Mouse (Mus musculus): ENCODE results near the gene Olfr1477.
"Not testable (repeated sequence)": the region's sequence is repeated elsewhere in the genome, so short reads cannot be mapped to it uniquely, and the experiment has no call there.

Olfr1477 gene

DNA sequence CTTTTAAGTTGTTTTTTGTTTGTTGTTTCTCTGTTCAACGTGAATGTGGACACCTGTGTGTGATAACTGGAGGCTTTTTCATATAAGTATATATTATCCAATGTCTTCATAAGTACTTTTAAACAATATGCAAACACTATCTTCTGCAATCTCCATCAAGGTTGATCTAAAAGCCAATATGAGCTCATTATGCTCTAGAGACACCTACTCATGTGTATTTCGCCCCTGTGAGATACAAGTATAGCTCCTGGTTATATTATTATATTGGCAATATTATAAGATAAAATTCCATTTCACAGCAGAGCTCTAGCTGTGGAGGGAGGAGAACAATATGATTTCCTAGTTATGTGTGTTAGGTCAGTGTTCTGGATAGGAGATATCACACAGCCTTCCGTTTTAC, at the start of gene Olfr1477:
Olfr1477 (plus strand) TSS at position 301 of the 400 bp plus-strand sequence.
- DNase-seq, result no peak

DNA sequence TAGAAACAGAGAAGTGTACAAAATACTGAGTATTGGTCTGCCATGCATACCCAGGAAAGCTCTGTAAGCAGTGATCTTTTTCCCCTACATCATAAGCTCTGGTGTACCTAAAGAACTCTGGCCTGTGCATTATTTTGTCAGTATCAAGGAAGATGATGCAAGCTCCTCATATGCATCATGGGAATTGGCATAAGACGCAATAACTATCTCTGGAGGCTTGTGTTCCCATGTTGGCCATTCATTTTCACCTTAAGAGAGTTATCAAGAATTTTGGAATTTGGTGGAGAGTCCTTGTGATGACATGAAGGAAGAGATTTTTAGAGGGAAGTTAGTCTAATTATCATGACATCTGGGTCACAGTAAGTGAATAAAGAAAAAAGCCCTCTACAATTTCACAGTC, 44.4 kb upstream of the Olfr1477 start, which contains the start of gene Olfr1472:
Olfr1472 (minus strand) TSS at position 101 of the 400 bp plus-strand sequence.
- DNase-seq, result no peak

DNA sequence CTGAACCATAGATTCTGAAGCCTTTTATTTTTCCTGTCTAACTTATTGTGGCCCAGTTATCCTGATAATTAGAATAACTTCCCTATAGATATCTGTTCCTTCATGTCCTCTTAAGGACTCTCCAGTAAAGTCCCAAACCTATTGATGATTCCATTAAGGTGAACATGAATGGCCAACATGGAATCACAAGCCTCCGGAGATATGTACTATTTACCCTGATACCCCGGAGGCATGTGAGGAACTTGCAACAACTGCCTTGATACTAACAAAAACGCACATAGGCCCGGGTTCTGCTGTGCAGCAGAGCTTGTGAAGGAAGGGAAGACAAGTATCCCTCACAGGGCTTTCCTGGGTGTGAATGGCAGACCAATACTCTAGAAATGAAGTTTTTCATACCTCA, 31.1 kb upstream of the Olfr1477 start, which contains the start of gene Olfr1474:
Olfr1474 (plus strand) TSS at position 301 of the 400 bp plus-strand sequence.
- DNase-seq, result not testable (repeated sequence)

DNA sequence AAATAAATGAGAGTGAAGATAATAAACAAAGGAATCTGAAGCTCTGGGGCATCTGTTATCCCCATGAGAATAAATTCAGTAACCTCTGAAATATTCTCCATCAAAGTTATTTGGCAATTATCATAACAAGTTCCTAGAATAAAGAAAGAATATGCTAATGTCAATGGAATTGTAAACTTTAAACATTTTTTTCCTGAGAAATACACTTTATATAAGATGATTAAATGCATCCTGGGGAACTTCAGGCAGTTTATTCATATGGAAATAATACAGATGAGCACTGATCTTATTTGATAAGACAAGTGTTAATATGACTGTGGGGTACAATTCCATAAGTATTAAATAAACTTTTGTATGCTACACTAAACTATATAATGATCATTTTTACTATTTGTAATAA, 20.2 kb upstream of the Olfr1477 start, which contains the start of gene Olfr1475:
Olfr1475 (minus strand) TSS at position 101 of the 400 bp plus-strand sequence.
- no peak for DNase-seq

DNA sequence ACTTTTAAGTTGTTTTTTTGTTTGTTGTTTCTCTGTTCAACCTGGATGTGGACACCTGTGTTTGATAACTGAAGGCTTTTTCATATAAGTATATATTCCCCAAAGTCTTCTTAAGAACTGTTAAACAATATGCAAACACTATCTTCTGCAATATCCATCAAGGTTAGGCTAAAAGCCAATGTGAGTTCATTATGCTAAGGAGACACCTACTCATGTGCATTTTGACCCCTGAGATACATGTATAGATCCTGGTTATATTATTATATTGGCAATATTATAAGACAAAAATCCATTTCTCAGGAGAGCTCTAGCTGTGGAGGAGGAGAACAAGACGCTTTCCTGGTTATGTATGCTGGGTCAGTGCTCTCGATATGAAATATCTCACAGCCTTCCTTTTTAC, 27.3 kb downstream of the Olfr1477 start, which contains the start of gene Olfr1480:
Olfr1480 (plus strand) TSS at position 301 of the 400 bp plus-strand sequence.
- no peak for DNase-seq

All from lung, postnatal 36 days (tissue).